Mouse (Mus musculus) forebrain, embryonic 12.5 days (tissue): ENCODE data around the gene Amz1. TPM values are rescaled to one million over a fixed set of nuclear protein-coding genes. Genes with fewer than 3 reads are reported as not detected.

Source experiments
- ATAC-seq: fragments of 200-750 bp; cut with Nextera tagmentation; 2 replicates; pipeline ENCODE4 v1.8.0; 2017; ENCODE audit warnings: moderate TSS enrichment; ENCODE audit not compliant: low FRiP score
- H3K27ac ChIP-seq: fragments of 300-500 bp; sonication (generic); 2 replicates; pipeline ENCODE4 v1.5.1; 2016; ENCODE audit warnings: mild to moderate bottlenecking
- H3K27me3 ChIP-seq: fragments of 300-500 bp; sonication (generic); 2 replicates; pipeline ENCODE4 v1.6.1; 2016; ENCODE audit warnings: mild to moderate bottlenecking
- H3K36me3 ChIP-seq: fragments of 300-500 bp; sonication (generic); replicated peaks from 2 replicates; pipeline ENCODE4 v1.6.1; 2016; ENCODE audit warnings: mild to moderate bottlenecking
- H3K4me1 ChIP-seq: fragments of 300-500 bp; sonication (generic); 2 replicates; pipeline ENCODE4 v1.6.1; 2016
- H3K4me2 ChIP-seq: fragments of 300-500 bp; sonication (generic); 2 replicates; pipeline ENCODE4 v1.6.1; 2016; ENCODE audit warnings: mild to moderate bottlenecking, moderate library complexity
- H3K4me3 ChIP-seq: fragments of 300-500 bp; sonication (generic); replicated peaks from 2 replicates; pipeline ENCODE4 v1.5.1; 2016; ENCODE audit warnings: mild to moderate bottlenecking
- H3K9ac ChIP-seq: fragments of 300-500 bp; sonication (generic); 2 replicates; pipeline ENCODE4 v1.6.1; 2016; ENCODE audit warnings: mild to moderate bottlenecking
- H3K9me3 ChIP-seq: fragments of 300-500 bp; sonication (generic); 2 replicates; pipeline ENCODE4 v1.6.1; 2016
- WGBS: fragments of 180-500 bp; shearing (Covaris S2); methylation state at CpG from one replicate; pipeline ENCODE4 v1.1.7; 2016; 5-methylcytosine and 5-hydroxymethylcytosine counted together
- polyA plus RNA-seq: library from polyadenylated mRNA; unstranded; fragments of >200 nt; fragmentation: Nextera tagmentation; extraction: Ambion mirVana; gene quantifications from 2 replicates; pipeline ENCODE4 v1.2.1, GENCODE M21; 2016

The Amz1 gene
- polyA plus RNA-seq, 1 experiment from 2014 or later: 1.8 TPM

- Histone ChIP-seq H3K4me3 (no peak overlapping the region), H3K27ac (no peak overlapping the region), H3K4me2 (no peak overlapping the region), H3K9me3 (no peaks in the 10 kb centered on the region), H3K9ac (no peak overlapping the region), H3K27me3 (peaks cover 22% of the 10 kb centered on the region), H3K4me1 (peaks cover 8% of the 10 kb centered on the region), H3K36me3 (no peaks in the 10 kb centered on the region)
- 86% methylated on average over 11 of the region's 11 CpGs for WGBS
- no peak for ATAC-seq
Observed at GRCm38 (mm10) chr5:140731040-140731797, 7.3 kb downstream of the Amz1 start.

GRCm38 (mm10) chr5:140732195-140732594, 8.3 kb downstream of the Amz1 start:
- H3K9ac ChIP-seq: no peak overlapping the region
- peaks cover 6% of the 10 kb centered on the region for H3K4me1 ChIP-seq
- no peak for ATAC-seq
- no peaks in the 10 kb centered on the region for H3K36me3 ChIP-seq
- no peak overlapping the region for H3K27ac ChIP-seq
- H3K4me3 ChIP-seq: no peak overlapping the region
- no peak overlapping the region for H3K4me2 ChIP-seq
- WGBS: 55% methylated on average over 4 of the region's 4 CpGs
- 0 out of 2 replicates have a peak, but pooled peaks cover 3% of the 10 kb centered on the region for H3K9me3 ChIP-seq
- peaks cover 32% of the 10 kb centered on the region for H3K27me3 ChIP-seq

GRCm38 (mm10) chr5:140733336-140733735, 9.4 kb downstream of the Amz1 start:
- H3K9ac ChIP-seq: no peak overlapping the region
- H3K4me2 ChIP-seq: no peak overlapping the region
- H3K4me1 ChIP-seq: peaks cover 6% of the 10 kb centered on the region
- H3K36me3 ChIP-seq: no peaks in the 10 kb centered on the region
- H3K27me3 ChIP-seq: peaks cover 36% of the 10 kb centered on the region
- 0 out of 2 replicates have a peak, but pooled peaks cover 3% of the 10 kb centered on the region for H3K9me3 ChIP-seq
- ATAC-seq: no peak
- H3K27ac ChIP-seq: no peak overlapping the region
- no peak overlapping the region for H3K4me3 ChIP-seq
- 77% methylated on average over 3 of the region's 3 CpGs for WGBS

- Histone ChIP-seq H3K4me3 (peak overlapping the region; percentile 30), H3K27me3 (peaks cover 36% of the 10 kb centered on the region), H3K4me1 (peaks cover 6% of the 10 kb centered on the region), H3K9ac (peak overlapping the region; percentile 29; the same call in 1 of the 2 replicates), H3K4me2 (peak overlapping the region; percentile 55), H3K27ac (no peak overlapping the region), H3K36me3 (no peaks in the 10 kb centered on the region), H3K9me3 (0 out of 2 replicates have a peak, but pooled peaks cover 3% of the 10 kb centered on the region)
- ATAC-seq: no peak
- WGBS: under 1% methylated on average over 22 of the region's 22 CpGs
Observed at GRCm38 (mm10) chr5:140735297-140735696, 11.4 kb downstream of the Amz1 start.

GRCm38 (mm10) chr5:140736166-140736565, 12.2 kb downstream of the Amz1 start:
- ATAC-seq: no peak
- Histone ChIP-seq H3K36me3 (no peaks in the 10 kb centered on the region), H3K4me3 (no peak overlapping the region; the same call in 1 of the 2 replicates), H3K27ac (no peak overlapping the region), H3K4me2 (peak overlapping the region; percentile 55; the same call in 1 of the 2 replicates), H3K4me1 (peaks cover 6% of the 10 kb centered on the region), H3K9me3 (0 out of 2 replicates have a peak, but pooled peaks cover 3% of the 10 kb centered on the region), H3K9ac (no peak overlapping the region), H3K27me3 (peaks cover 36% of the 10 kb centered on the region)
- WGBS: 25% methylated on average over 11 of the region's 13 CpGs

- Histone ChIP-seq H3K36me3 (no peaks in the 10 kb centered on the region), H3K4me3 (no peak overlapping the region), H3K27ac (no peak overlapping the region), H3K4me2 (no peak overlapping the region), H3K27me3 (peaks cover 36% of the 10 kb centered on the region), H3K9me3 (0 out of 2 replicates have a peak, but pooled peaks cover 3% of the 10 kb centered on the region), H3K4me1 (peaks cover 6% of the 10 kb centered on the region), H3K9ac (no peak overlapping the region)
- 88% methylated on average over 12 of the region's 12 CpGs for WGBS
- no peak for ATAC-seq
Observed at GRCm38 (mm10) chr5:140739813-140740212, 15.9 kb downstream of the Amz1 start.

- Histone ChIP-seq H3K4me3 (no peak overlapping the region), H3K9me3 (0 out of 2 replicates have a peak, but pooled peaks cover 3% of the 10 kb centered on the region), H3K27ac (no peak overlapping the region), H3K27me3 (peaks cover 23% of the 10 kb centered on the region), H3K36me3 (no peaks in the 10 kb centered on the region), H3K9ac (no peak overlapping the region), H3K4me2 (no peak overlapping the region), H3K4me1 (no peaks in the 10 kb centered on the region)
- 84% methylated on average over 11 of the region's 11 CpGs for WGBS
- no peak for ATAC-seq
Observed at GRCm38 (mm10) chr5:140741040-140741439, 17.1 kb downstream of the Amz1 start.

- Histone ChIP-seq H3K36me3 (no peaks in the 10 kb centered on the region), H3K27ac (no peak overlapping the region), H3K4me1 (peaks cover 5% of the 10 kb centered on the region; the same call in 1 of the 2 replicates), H3K9ac (no peak overlapping the region), H3K27me3 (peaks cover 15% of the 10 kb centered on the region), H3K4me2 (no peak overlapping the region), H3K4me3 (no peak overlapping the region), H3K9me3 (no peaks in the 10 kb centered on the region)
- ATAC-seq: no peak
Observed at GRCm38 (mm10) chr5:140741877-140742276, 17.9 kb downstream of the Amz1 start.

GRCm38 (mm10) chr5:140743706-140744131, 19.8 kb downstream of the Amz1 start:
- Histone ChIP-seq H3K4me1 (peaks cover 5% of the 10 kb centered on the region; the same call in 1 of the 2 replicates), H3K9me3 (no peaks in the 10 kb centered on the region), H3K27ac (no peak overlapping the region), H3K36me3 (no peaks in the 10 kb centered on the region), H3K4me3 (no peak overlapping the region), H3K4me2 (no peak overlapping the region), H3K9ac (no peak overlapping the region), H3K27me3 (peaks cover 7% of the 10 kb centered on the region; the same call in 1 of the 2 replicates)
- WGBS: 31% methylated on average over 12 of the region's 12 CpGs
- no peak for ATAC-seq

- no peak for ATAC-seq
- Histone ChIP-seq H3K9ac (no peak overlapping the region), H3K27ac (no peak overlapping the region), H3K4me1 (peaks cover 12% of the 10 kb centered on the region), H3K4me3 (no peak overlapping the region), H3K27me3 (peaks cover 7% of the 10 kb centered on the region; the same call in 1 of the 2 replicates), H3K9me3 (peaks cover 9% of the 10 kb centered on the region; the same call in 1 of the 2 replicates), H3K4me2 (no peak overlapping the region), H3K36me3 (0 out of 2 replicates have a peak, but pooled peaks cover 3% of the 10 kb centered on the region)
- 84% methylated on average over 10 of the region's 10 CpGs for WGBS
Observed at GRCm38 (mm10) chr5:140748425-140748824, 24.5 kb downstream of the Amz1 start.

GRCm38 (mm10) chr5:140749062-140749875, 25.3 kb downstream of the Amz1 start:
- H3K4me3 ChIP-seq: peak overlapping the region; percentile 26
- no peaks in the 10 kb centered on the region for H3K27me3 ChIP-seq
- peak overlapping the region; percentile 44 for H3K4me2 ChIP-seq
- peak; percentile 81 for ATAC-seq
- H3K9me3 ChIP-seq: peaks cover 9% of the 10 kb centered on the region; the same call in 1 of the 2 replicates
- H3K27ac ChIP-seq: peak overlapping the region; percentile 27; the same call in 1 of the 2 replicates
- H3K9ac ChIP-seq: peak overlapping the region; percentile 18; the same call in 1 of the 2 replicates
- 0 out of 2 replicates have a peak, but pooled peaks cover 3% of the 10 kb centered on the region for H3K36me3 ChIP-seq
- H3K4me1 ChIP-seq: peaks cover 12% of the 10 kb centered on the region
- 18% methylated on average over 12 of the region's 12 CpGs for WGBS

- ATAC-seq: no peak
- peaks cover 12% of the 10 kb centered on the region for H3K4me1 ChIP-seq
- peaks cover 9% of the 10 kb centered on the region; the same call in 1 of the 2 replicates for H3K9me3 ChIP-seq
- H3K27me3 ChIP-seq: no peaks in the 10 kb centered on the region
- H3K27ac ChIP-seq: no peak overlapping the region
- 3% methylated on average over 1 of the region's 2 CpGs for WGBS
- H3K9ac ChIP-seq: no peak overlapping the region
- no peak overlapping the region for H3K4me2 ChIP-seq
- H3K4me3 ChIP-seq: no peak overlapping the region
- peaks cover 3% of the 10 kb centered on the region; the same call in 1 of the 2 replicates for H3K36me3 ChIP-seq
Observed at GRCm38 (mm10) chr5:140750925-140751324, 27.0 kb downstream of the Amz1 start.
